Mouse (Mus musculus): Measurements from ENCODE around the gene Imp3. TPM values are rescaled to one million over a fixed set of nuclear protein-coding genes. Genes with fewer than 3 reads are reported as not detected.

Gene Imp3
- polyA plus RNA-seq, 2 experiments from 2014 or later, result 42.6 to 57.1 TPM

GRCm38 (mm10) chr9:56973960-56974524, 36.8 kb downstream of the Imp3 start:
- ATAC-seq, result no peak

- peak; percentile 67 for ATAC-seq
Observed at GRCm38 (mm10) chr9:56975199-56975598, 37.9 kb downstream of the Imp3 start.

GRCm38 (mm10) chr9:56980186-56980585, 42.9 kb downstream of the Imp3 start:
- ATAC-seq, result no peak

GRCm38 (mm10) chr9:56981502-56981901, 44.2 kb downstream of the Imp3 start:
- ATAC-seq, result no peak

Other genes starting within 250 kb of the Imp3 start
- gene Lingo1, start 141.0 kb upstream of the Imp3 start, polyA plus RNA-seq (2017; shearing (Covaris generic)), result not detected
- gene Odf3l1, start 72.8 kb upstream of the Imp3 start, polyA plus RNA-seq (2017; shearing (Covaris generic)), result not detected
- gene Cspg4, start 72.4 kb upstream of the Imp3 start, polyA plus RNA-seq (2017; shearing (Covaris generic)), result not detected
- gene Snx33, start 9.1 kb upstream of the Imp3 start, polyA plus RNA-seq (2017; shearing (Covaris generic)), result 1 to 10 TPM; 3.6 to 4.9 TPM
- gene Snupn, start 13.4 kb downstream of the Imp3 start, polyA plus RNA-seq (2017; shearing (Covaris generic)), result 10 to 100 TPM; 22.1 to 23.8 TPM
- gene Ptpn9, start 57.4 kb downstream of the Imp3 start, polyA plus RNA-seq (2017; shearing (Covaris generic)), result 1 to 10 TPM; 3.4 to 5.0 TPM
- 10 to 100 TPM; 44.7 to 47.9 TPM for gene Sin3a, start 134.6 kb downstream of the Imp3 start, polyA plus RNA-seq (2017; shearing (Covaris generic))
- gene Man2c1, start 193.2 kb downstream of the Imp3 start, polyA plus RNA-seq (2017; shearing (Covaris generic)), result 100 to 1,000 TPM in 1 of 2 experiments, 10 to 100 TPM in 1; 41.1 to 119 TPM
- 10 to 100 TPM; 23.4 to 43.1 TPM for gene Neil1, start 210.8 kb downstream of the Imp3 start, polyA plus RNA-seq (2017; shearing (Covaris generic))
- 100 to 1,000 TPM; 295 to 389 TPM for gene Commd4, start 220.9 kb downstream of the Imp3 start, polyA plus RNA-seq (2017; shearing (Covaris generic))

Measured in CD4-positive, CD25-positive, alpha-beta regulatory T cell, adult 4 months (primary cell).